14 mouse cellular contexts compared by ENCODE assay signal in genomic region chr3:137056544-137057224, GRCm38 (mm10).
A peak's percentile ranks its signal among the peaks of the same experiment; 100 is the strongest.
DNase-seq lines count a peak whose midpoint lies in the region; ATAC-seq and TF ChIP-seq lines count a peak whose summit lies in the region.
"Had no signal": no experiment of that assay in that cellular context is flagged by ENCODE, and none has a peak within 500 bp of the region (broad histone marks: within the 10 kb centered on the region; RNA-seq: fewer than 3 reads in every experiment).

No protein-coding gene starts in this region.

- no peak overlapping the region for H3K4me3 ChIP-seq in hindbrain, embryonic 11.5 days (ENCODE audit: low read depth, low read length)
- H3K4me3 ChIP-seq in hindbrain, embryonic 10.5 days = no peak overlapping the region
- H3K4me3 ChIP-seq in forebrain, embryonic 10.5 days = no peak overlapping the region
- H3K4me3 ChIP-seq in hindbrain, embryonic 14.5 days (replicated peaks; ENCODE audit: low read length) = no peak overlapping the region
- no peak overlapping the region for H3K4me3 ChIP-seq in neural tube, embryonic 13.5 days
- no peak overlapping the region for H3K4me3 ChIP-seq in cerebellum, adult 2 months (replicated peaks; ENCODE audit: insufficient read depth, low read depth, low read length)
- H3K4me3 ChIP-seq: intestine, embryonic 15.5 days; stomach, embryonic 15.5 days had no signal

- H3K27me3 ChIP-seq in hindbrain, embryonic 11.5 days (ENCODE audit: control insufficient read depth, insufficient read depth, low read length) = no peaks in the 10 kb centered on the region
- H3K27me3 ChIP-seq in hindbrain, embryonic 10.5 days (ENCODE audit: insufficient read depth, poor library complexity, severe bottlenecking) = no peaks in the 10 kb centered on the region
- H3K27me3 ChIP-seq in forebrain, embryonic 10.5 days (ENCODE audit: poor library complexity, severe bottlenecking) = no peaks in the 10 kb centered on the region
- no peaks in the 10 kb centered on the region for H3K27me3 ChIP-seq in hindbrain, embryonic 14.5 days (ENCODE audit: control insufficient read depth, insufficient read depth, low read length)
- H3K27me3 ChIP-seq in neural tube, embryonic 13.5 days = no peaks in the 10 kb centered on the region
- H3K27me3 ChIP-seq in cerebellum, adult 2 months (ENCODE audit: control insufficient read depth, insufficient read depth, low read length) = no peaks in the 10 kb centered on the region
- H3K27me3 ChIP-seq: intestine, embryonic 15.5 days; Patski; stomach, embryonic 15.5 days had no signal

- no peak for TF ChIP-seq POLR2A in cerebellum, adult 2 months (IDR thresholded peaks at IDR 0.05; ENCODE audit: borderline replicate concordance, insufficient read depth, low read length)

- DNase-seq in hindbrain, embryonic 11.5 days (ENCODE audit: low spot score) = no peak
- DNase-seq in hindbrain, embryonic 10.5 days (ENCODE audit: low spot score) = no peak
- no peak for DNase-seq in forebrain, embryonic 10.5 days (ENCODE audit: extremely low spot score, low spot score)
- DNase-seq in hindbrain, embryonic 14.5 days (ENCODE audit: low spot score) = no peak
- DNase-seq in cerebellum, adult 2 months = no peak
- no peak for DNase-seq in embryo, embryonic 10 days (ENCODE audit: low spot score)
- no peak for DNase-seq in spleen, postnatal 14 days (ENCODE audit: low spot score in 2 of 2)
- DNase-seq: heart, adult 18-20 months; thymus, postnatal 4 days had no signal

- H3K27ac ChIP-seq in hindbrain, embryonic 11.5 days (ENCODE audit: low read depth, low read length) = no peak overlapping the region
- no peak overlapping the region for H3K27ac ChIP-seq in hindbrain, embryonic 10.5 days
- peak overlapping the region; percentile 80 for H3K27ac ChIP-seq in forebrain, embryonic 10.5 days
- H3K27ac ChIP-seq in hindbrain, embryonic 14.5 days = peak overlapping the region; percentile 76
- peak overlapping the region; percentile 64 for H3K27ac ChIP-seq in neural tube, embryonic 13.5 days (replicated peaks)
- no peak overlapping the region for H3K27ac ChIP-seq in cerebellum, adult 2 months (ENCODE audit: insufficient read depth, low read length)
- H3K27ac ChIP-seq: intestine, embryonic 15.5 days; liver, embryonic 14.5 days; stomach, embryonic 15.5 days had no signal

- no peaks in the 10 kb centered on the region for H3K36me3 ChIP-seq in hindbrain, embryonic 11.5 days (ENCODE audit: control insufficient read depth, insufficient read depth, low read length)
- no peaks in the 10 kb centered on the region for H3K36me3 ChIP-seq in hindbrain, embryonic 10.5 days
- H3K36me3 ChIP-seq in forebrain, embryonic 10.5 days (replicated peaks) = no peaks in the 10 kb centered on the region
- no peaks in the 10 kb centered on the region for H3K36me3 ChIP-seq in hindbrain, embryonic 14.5 days (replicated peaks; ENCODE audit: control insufficient read depth, insufficient read depth)
- no peaks in the 10 kb centered on the region for H3K36me3 ChIP-seq in neural tube, embryonic 13.5 days
- H3K36me3 ChIP-seq: intestine, embryonic 15.5 days; stomach, embryonic 15.5 days had no signal

- H3K4me2 ChIP-seq in hindbrain, embryonic 11.5 days (replicated peaks; ENCODE audit: low read depth, low read length) = no peak overlapping the region
- peak overlapping the region; percentile 33 for H3K4me2 ChIP-seq in hindbrain, embryonic 14.5 days (replicated peaks)
- H3K4me2 ChIP-seq in neural tube, embryonic 13.5 days = peak overlapping the region; percentile 41
- H3K4me2 ChIP-seq: intestine, embryonic 15.5 days; stomach, embryonic 15.5 days had no signal

- TF ChIP-seq CTCF in cerebellum, adult 2 months (IDR thresholded peaks at IDR 0.05; ENCODE audit: borderline replicate concordance, insufficient read depth, low read depth, low read length) = no peak

- 86% methylated on average over 6 of the region's 6 CpGs for WGBS in hindbrain, embryonic 11.5 days
- WGBS in hindbrain, embryonic 10.5 days = 89% methylated on average over 6 of the region's 6 CpGs
- WGBS in forebrain, embryonic 10.5 days = 71% methylated on average over 6 of the region's 6 CpGs
- WGBS in hindbrain, embryonic 14.5 days = 66% methylated on average over 6 of the region's 6 CpGs
- 74% methylated on average over 6 of the region's 6 CpGs for WGBS in neural tube, embryonic 13.5 days
- WGBS in cerebellum, adult 2 months = 87% methylated on average over 6 of the region's 6 CpGs

- no peaks in the 10 kb centered on the region for H3K9me3 ChIP-seq in hindbrain, embryonic 11.5 days (ENCODE audit: control insufficient read depth, low read length)
- H3K9me3 ChIP-seq in hindbrain, embryonic 10.5 days = no peaks in the 10 kb centered on the region
- no peaks in the 10 kb centered on the region for H3K9me3 ChIP-seq in forebrain, embryonic 10.5 days
- no peaks in the 10 kb centered on the region for H3K9me3 ChIP-seq in hindbrain, embryonic 14.5 days (ENCODE audit: control insufficient read depth, low read length)
- H3K9me3 ChIP-seq in neural tube, embryonic 13.5 days = no peaks in the 10 kb centered on the region
- H3K9me3 ChIP-seq: intestine, embryonic 15.5 days; stomach, embryonic 15.5 days had no signal

- ATAC-seq in hindbrain, embryonic 11.5 days (ENCODE audit: low FRiP score) = peak; percentile 17; the same call in 1 of the 2 replicates
- ATAC-seq in hindbrain, embryonic 14.5 days (ENCODE audit: low FRiP score) = no peak
- peak; percentile 19; the same call in 1 of the 2 replicates for ATAC-seq in neural tube, embryonic 13.5 days (ENCODE audit: low read depth)
- ATAC-seq: intestine, embryonic 15.5 days; Patski had no signal

- H3K4me1 ChIP-seq in hindbrain, embryonic 11.5 days (replicated peaks; ENCODE audit: control insufficient read depth, insufficient read depth, low read length) = no peaks in the 10 kb centered on the region
- H3K4me1 ChIP-seq in hindbrain, embryonic 10.5 days (replicated peaks) = peaks cover 6% of the 10 kb centered on the region; the same call in 1 of the 2 replicates
- H3K4me1 ChIP-seq in forebrain, embryonic 10.5 days = peaks cover 31% of the 10 kb centered on the region
- H3K4me1 ChIP-seq in hindbrain, embryonic 14.5 days (replicated peaks; ENCODE audit: control insufficient read depth, insufficient read depth, low read length) = peaks cover 13% of the 10 kb centered on the region
- peaks cover 14% of the 10 kb centered on the region for H3K4me1 ChIP-seq in neural tube, embryonic 13.5 days (replicated peaks)
- peaks cover 3% of the 10 kb centered on the region for H3K4me1 ChIP-seq in cerebellum, adult 2 months (ENCODE audit: control insufficient read depth, insufficient read depth, low read length)
- H3K4me1 ChIP-seq: intestine, embryonic 15.5 days; stomach, embryonic 15.5 days had no signal

- no peak overlapping the region for H3K9ac ChIP-seq in hindbrain, embryonic 11.5 days (ENCODE audit: low read depth, low read length)
- peak overlapping the region; percentile 31 for H3K9ac ChIP-seq in hindbrain, embryonic 14.5 days
- H3K9ac ChIP-seq in neural tube, embryonic 13.5 days = 0 out of 2 replicates have a peak overlapping the region, but pooled peaks have one; percentile 28
- H3K9ac ChIP-seq: intestine, embryonic 15.5 days; liver, embryonic 14.5 days; stomach, embryonic 15.5 days had no signal

Comparison
In these comparisons a context has a peak if more than half of its experiments do, and no peak if none do; other contexts are left out.
1. H3K27ac ChIP-seq: peak in forebrain, embryonic 10.5 days (single experiment), hindbrain, embryonic 14.5 days (single experiment) and neural tube, embryonic 13.5 days (single experiment); none in hindbrain, embryonic 11.5 days (single experiment), hindbrain, embryonic 10.5 days (single experiment) and cerebellum, adult 2 months (single experiment).